Mouse (Mus musculus) MEL (cell line): ENCODE measurements around the gene Islr2.

Experiments used
- CTCF ChIP-seq, 3 experiments: IDR thresholded peaks in 2 of 3; conservative IDR thresholded peaks in 1 of 3; 2 replicates each; pipeline ENCODE4 v1.5.1; 2011 to 2012; ENCODE audit warnings: low read length in 3 of 3, low read depth in 2 of 3, mild to moderate bottlenecking in 2 of 3, improper control_type of control experiment in 1 of 3, inconsistent platforms in 1 of 3, mixed read lengths in 1 of 3, moderate library complexity in 1 of 3; ENCODE audit not compliant: control insufficient read depth in 1 of 3, insufficient read depth in 1 of 3, poor library complexity in 1 of 3, severe bottlenecking in 1 of 3
- EP300 ChIP-seq, 2 experiments: IDR thresholded peaks; 2 replicates each; pipeline ENCODE4 v1.6.1; 2011; ENCODE audit warnings: improper control_type of control experiment in 2 of 2, low read length in 2 of 2, low read depth in 1 of 2, mild to moderate bottlenecking in 1 of 2
- MYC ChIP-seq: IDR thresholded peaks from 2 replicates; pipeline ENCODE4 v1.6.1; 2011; ENCODE audit warnings: low read depth, mild to moderate bottlenecking, low read length, improper control_type of control experiment, moderate library complexity
- NRF1 ChIP-seq: IDR thresholded peaks from 2 replicates; pipeline ENCODE4 v1.6.1; 2014; ENCODE audit warnings: low read depth, mild to moderate bottlenecking, inconsistent platforms, low read length, improper control_type of control experiment, moderate library complexity; ENCODE audit not compliant: poor library complexity, insufficient read depth, severe bottlenecking
- SMC3 ChIP-seq: IDR thresholded peaks from 2 replicates; pipeline ENCODE4 v1.6.1; 2011; ENCODE audit warnings: low read depth, low read length, improper control_type of control experiment
- ZC3H11A ChIP-seq: IDR thresholded peaks from 2 replicates; pipeline ENCODE4 v1.6.1; 2012; ENCODE audit warnings: low read depth, mild to moderate bottlenecking, inconsistent platforms, low read length, improper control_type of control experiment

DNA sequence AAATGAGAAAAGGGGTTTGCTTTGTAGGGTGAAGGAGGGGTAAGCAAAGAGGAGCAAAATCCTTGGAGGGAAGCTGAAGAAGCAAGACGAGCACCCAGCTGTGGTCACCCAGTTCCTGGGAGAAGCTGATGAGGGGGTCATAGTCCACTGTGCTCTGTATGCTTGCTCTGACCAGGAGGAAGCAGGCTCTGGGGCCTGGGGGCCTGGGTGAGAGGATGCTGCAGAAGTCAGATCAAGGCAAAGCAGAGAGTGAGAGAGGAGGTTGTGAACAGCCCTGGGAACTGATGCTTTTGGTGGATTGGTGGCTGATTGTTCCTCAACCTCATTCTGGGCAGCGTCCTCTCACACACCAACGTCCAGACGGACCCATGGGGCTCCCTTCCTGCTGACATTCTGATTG, 27.0 kb downstream of the Islr2 start:
- TF ChIP-seq NRF1 (no peak), MYC (no peak), CTCF (IDR thresholded peaks at IDR 0.05 in 2 of 3, conservative IDR thresholded peaks at IDR 0.05 in 1 of 3; ENCODE audit: control insufficient read depth in 1 of 3, insufficient read depth in 1 of 3, low read depth in 2 of 3, low read length in 3 of 3, poor library complexity in 1 of 3, severe bottlenecking in 1 of 3) (no peak), SMC3 (no peak), EP300 (IDR thresholded peaks at IDR 0.05; ENCODE audit: low read depth in 1 of 2, low read length in 2 of 2) (no peak), ZC3H11A (no peak)
